Mouse (Mus musculus): ENCODE results near the gene Pml. TPM values are rescaled to one million over a fixed set of nuclear protein-coding genes. Genes with fewer than 3 reads are reported as not detected.

Pml gene
- polyA plus RNA-seq, 1 experiment from 2014 or later: 14.7 TPM

- Histone ChIP-seq H3K27me3 (ENCODE audit: insufficient read depth, poor library complexity, severe bottlenecking) (peaks cover 77% of the 10 kb centered on the region), H3K4me3 (no peak overlapping the region), H3K4me1 (peaks cover 48% of the 10 kb centered on the region), H3K9me3 (no peaks in the 10 kb centered on the region), H3K36me3 (no peaks in the 10 kb centered on the region), H3K27ac (no peak overlapping the region)
- DNase-seq (ENCODE audit: low spot score): no peak
- WGBS: 60% methylated on average over 9 of the region's 9 CpGs
Observed at GRCm38 (mm10) chr9:58194222-58194621, 55.4 kb downstream of the Pml start.

- Histone ChIP-seq H3K9me3 (no peaks in the 10 kb centered on the region), H3K4me1 (no peaks in the 10 kb centered on the region), H3K27ac (no peak overlapping the region), H3K27me3 (ENCODE audit: insufficient read depth, poor library complexity, severe bottlenecking) (peaks cover 7% of the 10 kb centered on the region; the same call in 1 of the 2 replicates), H3K4me3 (no peak overlapping the region), H3K36me3 (no peaks in the 10 kb centered on the region)
- DNase-seq (ENCODE audit: low spot score): no peak
- 82% methylated on average over 6 of the region's 6 CpGs for WGBS
Observed at GRCm38 (mm10) chr9:58184456-58184855, 65.1 kb downstream of the Pml start.

GRCm38 (mm10) chr9:58179390-58179789 is 70.2 kb downstream of the Pml start:
- Histone ChIP-seq H3K36me3 (no peaks in the 10 kb centered on the region), H3K4me1 (peaks cover 20% of the 10 kb centered on the region), H3K27ac (no peak overlapping the region), H3K4me3 (no peak overlapping the region), H3K9me3 (no peaks in the 10 kb centered on the region), H3K27me3 (ENCODE audit: insufficient read depth, poor library complexity, severe bottlenecking) (no peaks in the 10 kb centered on the region)
- DNase-seq (ENCODE audit: low spot score): peak; percentile 67
- 87% methylated on average over 2 of the region's 2 CpGs for WGBS

DNA sequence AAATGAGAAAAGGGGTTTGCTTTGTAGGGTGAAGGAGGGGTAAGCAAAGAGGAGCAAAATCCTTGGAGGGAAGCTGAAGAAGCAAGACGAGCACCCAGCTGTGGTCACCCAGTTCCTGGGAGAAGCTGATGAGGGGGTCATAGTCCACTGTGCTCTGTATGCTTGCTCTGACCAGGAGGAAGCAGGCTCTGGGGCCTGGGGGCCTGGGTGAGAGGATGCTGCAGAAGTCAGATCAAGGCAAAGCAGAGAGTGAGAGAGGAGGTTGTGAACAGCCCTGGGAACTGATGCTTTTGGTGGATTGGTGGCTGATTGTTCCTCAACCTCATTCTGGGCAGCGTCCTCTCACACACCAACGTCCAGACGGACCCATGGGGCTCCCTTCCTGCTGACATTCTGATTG is 72.4 kb downstream of the Pml start:
- no peak for DNase-seq (ENCODE audit: low spot score)
- H3K9me3 ChIP-seq: no peaks in the 10 kb centered on the region
- no peak overlapping the region for H3K27ac ChIP-seq
- H3K36me3 ChIP-seq: no peaks in the 10 kb centered on the region
- H3K4me1 ChIP-seq: peaks cover 20% of the 10 kb centered on the region
- no peaks in the 10 kb centered on the region for H3K27me3 ChIP-seq (ENCODE audit: insufficient read depth, poor library complexity, severe bottlenecking)
- H3K4me3 ChIP-seq: no peak overlapping the region
- WGBS: 66% methylated on average over 4 of the region's 4 CpGs

GRCm38 (mm10) chr9:58175745-58176487 is 73.7 kb downstream of the Pml start:
- no peak overlapping the region for H3K4me3 ChIP-seq
- 31% methylated on average over 5 of the region's 5 CpGs for WGBS
- H3K4me1 ChIP-seq: peaks cover 20% of the 10 kb centered on the region
- H3K9me3 ChIP-seq: no peaks in the 10 kb centered on the region
- no peak overlapping the region for H3K27ac ChIP-seq
- DNase-seq (ENCODE audit: low spot score): no peak
- no peaks in the 10 kb centered on the region for H3K27me3 ChIP-seq (ENCODE audit: insufficient read depth, poor library complexity, severe bottlenecking)
- H3K36me3 ChIP-seq: no peaks in the 10 kb centered on the region

DNA sequence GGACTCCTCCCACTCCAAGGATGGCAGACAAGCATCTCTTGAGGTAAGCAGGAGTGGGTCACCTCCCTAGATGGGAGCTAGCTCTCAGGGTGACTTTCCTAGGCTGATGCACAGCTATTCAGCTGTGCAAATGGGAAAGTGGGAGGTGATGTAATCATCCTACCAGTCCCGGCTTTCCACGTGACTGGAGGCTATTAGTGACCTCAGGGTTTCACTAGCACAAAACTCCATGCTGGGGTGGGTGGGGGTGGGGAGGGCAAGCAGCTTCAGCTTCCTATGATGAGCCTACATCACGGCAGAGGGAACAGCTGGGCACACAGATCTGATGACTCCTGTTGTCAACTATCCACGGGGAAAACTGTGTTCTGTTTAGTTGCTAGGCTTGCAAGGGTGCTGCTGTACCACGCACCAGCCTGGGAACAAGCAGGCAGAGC is 74.8 kb downstream of the Pml start:
- H3K9me3 ChIP-seq: no peaks in the 10 kb centered on the region
- H3K4me3 ChIP-seq: no peak overlapping the region
- no peaks in the 10 kb centered on the region for H3K27me3 ChIP-seq (ENCODE audit: insufficient read depth, poor library complexity, severe bottlenecking)
- WGBS: 34% methylated on average over 5 of the region's 5 CpGs
- no peak overlapping the region for H3K27ac ChIP-seq
- no peaks in the 10 kb centered on the region for H3K36me3 ChIP-seq
- peaks cover 20% of the 10 kb centered on the region for H3K4me1 ChIP-seq
- DNase-seq (ENCODE audit: low spot score): peak; percentile 70

GRCm38 (mm10) chr9:58172863-58173262 is 76.7 kb downstream of the Pml start:
- H3K36me3 ChIP-seq: no peaks in the 10 kb centered on the region
- no peak overlapping the region for H3K27ac ChIP-seq
- no peak overlapping the region for H3K4me3 ChIP-seq
- no peaks in the 10 kb centered on the region for H3K27me3 ChIP-seq (ENCODE audit: insufficient read depth, poor library complexity, severe bottlenecking)
- H3K4me1 ChIP-seq: peaks cover 25% of the 10 kb centered on the region
- H3K9me3 ChIP-seq: no peaks in the 10 kb centered on the region
- DNase-seq (ENCODE audit: low spot score): no peak
- 79% methylated on average over 2 of the region's 2 CpGs for WGBS

DNA sequence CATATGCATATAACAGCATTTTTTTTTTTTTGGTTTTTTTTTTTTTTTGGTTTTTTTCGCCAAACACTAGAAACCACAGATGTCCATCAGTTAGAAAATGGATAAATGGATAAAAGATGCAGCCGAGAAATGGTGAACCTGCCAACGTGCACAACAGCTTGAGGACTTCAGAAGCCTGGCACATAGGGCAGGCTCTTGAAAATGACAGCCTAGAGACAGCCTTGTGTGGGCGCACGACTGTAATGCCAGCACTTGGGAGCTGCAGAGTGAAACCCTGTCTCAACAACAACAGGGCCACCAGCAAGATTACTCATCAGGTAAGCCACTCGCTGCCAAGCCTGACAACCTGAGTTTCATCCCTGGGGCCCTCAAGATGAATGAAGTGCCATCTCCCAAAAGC is 80.2 kb downstream of the Pml start:
- Histone ChIP-seq H3K9me3 (no peaks in the 10 kb centered on the region), H3K4me1 (peaks cover 6% of the 10 kb centered on the region), H3K27me3 (ENCODE audit: insufficient read depth, poor library complexity, severe bottlenecking) (no peaks in the 10 kb centered on the region), H3K36me3 (no peaks in the 10 kb centered on the region), H3K4me3 (no peak overlapping the region), H3K27ac (no peak overlapping the region)
- no peak for DNase-seq (ENCODE audit: low spot score)
- 82% methylated on average over 6 of the region's 6 CpGs for WGBS

DNA sequence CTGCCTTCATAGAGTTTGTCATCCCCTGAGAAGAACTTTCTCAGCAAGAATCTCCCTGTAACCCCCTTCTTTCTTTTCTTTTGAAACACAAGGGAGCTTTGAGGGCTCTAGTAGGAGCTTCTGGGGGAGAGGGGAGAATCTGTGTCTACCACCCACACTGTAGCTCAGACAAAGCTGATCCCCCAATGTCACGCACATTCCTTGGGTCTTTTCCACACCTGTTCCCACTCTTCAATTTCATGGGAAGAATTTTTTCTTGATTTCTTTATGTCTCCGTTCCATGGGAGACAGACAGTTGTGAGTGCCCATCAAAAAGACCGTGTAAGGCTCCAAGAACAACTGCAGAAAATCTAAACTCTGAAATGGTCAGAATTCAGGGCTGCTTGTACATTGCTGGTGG is 80.7 kb downstream of the Pml start:
- no peak for DNase-seq (ENCODE audit: low spot score)
- H3K9me3 ChIP-seq: no peaks in the 10 kb centered on the region
- no peaks in the 10 kb centered on the region for H3K36me3 ChIP-seq
- H3K27me3 ChIP-seq (ENCODE audit: insufficient read depth, poor library complexity, severe bottlenecking): no peaks in the 10 kb centered on the region
- peaks cover 5% of the 10 kb centered on the region for H3K4me1 ChIP-seq
- WGBS: 74% methylated on average over 3 of the region's 3 CpGs
- no peak overlapping the region for H3K4me3 ChIP-seq
- H3K27ac ChIP-seq: peak overlapping the region; percentile 10; the same call in 1 of the 2 replicates

Small RNAs within 50 kb of the gene (microRNA-seq; reads per million reads assigned to microRNA genes)
- gene Mir6385: not detected

Other genes starting within 250 kb of the Pml start
- 0.10 TPM in 1 of 2 replicates, not detected in the other for gene Cyp11a1, start 243.4 kb downstream of the Pml start, polyA plus RNA-seq (2016; fragmentation: Nextera tagmentation; extraction: Ambion mirVana)
- gene Stra6, start 186.0 kb downstream of the Pml start, polyA plus RNA-seq (2016; fragmentation: Nextera tagmentation; extraction: Ambion mirVana): 2.7 and 16.3 TPM in 2 replicates
- 0.07 TPM in 1 of 2 replicates, not detected in the other for gene Ccdc33, start 131.0 kb downstream of the Pml start, polyA plus RNA-seq (2016; fragmentation: Nextera tagmentation; extraction: Ambion mirVana)
- gene Islr, start 45.5 kb downstream of the Pml start, polyA plus RNA-seq (2016; fragmentation: Nextera tagmentation; extraction: Ambion mirVana): 3.0 and 10.4 TPM in 2 replicates
- gene Islr2, start 45.5 kb downstream of the Pml start, polyA plus RNA-seq (2016; fragmentation: Nextera tagmentation; extraction: Ambion mirVana): not detected in 2 replicates
- gene Stoml1, start 3.4 kb upstream of the Pml start, polyA plus RNA-seq (2016; fragmentation: Nextera tagmentation; extraction: Ambion mirVana): 24.2 and 27.0 TPM in 2 replicates
- gene Loxl1, start 63.4 kb upstream of the Pml start, polyA plus RNA-seq (2016; fragmentation: Nextera tagmentation; extraction: Ambion mirVana): 35.7 and 36.1 TPM in 2 replicates
- not detected in 2 replicates for gene Tbc1d21, start 120.7 kb upstream of the Pml start, polyA plus RNA-seq (2016; fragmentation: Nextera tagmentation; extraction: Ambion mirVana)
- 1.2 and 1.3 TPM in 2 replicates for gene Insyn1, start 238.8 kb upstream of the Pml start, polyA plus RNA-seq (2016; fragmentation: Nextera tagmentation; extraction: Ambion mirVana)